Mouse (Mus musculus) kidney, adult 2 months (tissue): Measurements from ENCODE around the gene Gna12.

ENCODE experiments used
- CTCF ChIP-seq: fragments of 200-500 bp; conservative IDR thresholded peaks from 2 replicates; pipeline ENCODE4 v1.5.1; 2011; ENCODE audit warnings: low read depth, mild to moderate bottlenecking, control low read depth, low read length, moderate library complexity, mixed read lengths; ENCODE audit not compliant: insufficient read depth, insufficient read length
- POLR2A ChIP-seq: fragments of 200-500 bp; IDR thresholded peaks from one replicate; pipeline ENCODE4 v1.6.1; 2011; ENCODE audit warnings: low read depth, low read length, control low read depth

GRCm38 (mm10) chr5:140816950-140817568, 13.2 kb downstream of the Gna12 start:
- TF ChIP-seq POLR2A, result no peak
- TF ChIP-seq CTCF, result no peak
